9 mouse cellular contexts compared by ENCODE assay signal in the genomic region with DNA sequence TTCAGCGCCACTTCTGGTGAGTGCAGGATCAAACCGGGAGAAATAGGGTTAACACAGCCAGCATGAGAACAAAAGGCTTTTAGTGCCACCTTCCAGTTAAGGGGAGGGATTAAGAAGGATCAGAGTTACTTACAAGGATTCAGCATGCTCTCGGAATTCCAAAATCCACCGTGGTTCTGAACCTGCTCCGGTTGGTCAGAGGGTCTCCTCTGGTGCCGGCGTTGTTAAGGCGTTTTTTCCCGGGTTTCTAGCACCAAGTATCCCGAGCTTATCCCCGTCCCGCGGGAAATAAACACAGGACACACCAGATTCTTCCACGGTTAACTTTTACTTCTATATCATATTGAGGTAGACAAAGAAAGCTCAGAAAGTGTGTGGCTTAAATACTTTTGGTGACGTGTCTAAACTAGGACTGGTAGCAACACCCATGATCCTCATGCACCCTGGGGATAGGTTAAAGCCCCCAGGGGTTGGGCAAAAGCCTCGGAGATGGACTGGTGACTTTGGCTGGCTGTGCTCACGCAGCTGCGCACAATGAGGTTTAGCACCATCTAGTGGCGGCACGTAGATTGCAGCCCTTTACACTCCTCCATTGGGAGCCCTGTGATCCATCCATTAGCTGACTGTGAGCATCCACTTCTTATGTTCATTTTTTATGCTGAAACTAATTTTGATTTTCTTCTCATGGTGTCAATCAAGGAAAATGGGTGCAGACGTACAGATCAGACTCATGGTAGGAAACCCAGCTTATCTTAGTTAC. TPM values are rescaled to one million over a fixed set of nuclear protein-coding genes. Genes with fewer than 3 reads are reported as not detected.
DNase-seq lines count a peak whose midpoint lies in the region; ATAC-seq and TF ChIP-seq lines count a peak whose summit lies in the region.
"Not testable (repeated sequence)": the region's sequence is repeated elsewhere in the genome, so short reads cannot be mapped to it uniquely, and the experiment has no call there.
"Had no signal": no experiment of that assay in that cellular context is flagged by ENCODE, and none has a peak within 500 bp of the region (broad histone marks: within the 10 kb centered on the region; RNA-seq: fewer than 3 reads in every experiment).

No protein-coding gene starts in this region.

- H3K27ac ChIP-seq in embryonic fibroblast, embryonic 13.5 days (ENCODE audit: insufficient read depth, low read length), result peak overlapping the region; percentile 65
- not testable (repeated sequence) for H3K27ac ChIP-seq in intestine, postnatal 0 days (ENCODE audit: low read depth, low read length); left cerebral cortex, adult 2 months

- peak; percentile 77 for ATAC-seq in intestine, postnatal 0 days

- H3K4me1 ChIP-seq in embryonic fibroblast, embryonic 13.5 days (ENCODE audit: control insufficient read depth, insufficient read depth, low read length); intestine, postnatal 0 days (replicated peaks; ENCODE audit: control insufficient read depth, insufficient read depth, low read length): not testable (repeated sequence)

- not testable (repeated sequence) for H3K9ac ChIP-seq in intestine, postnatal 0 days (ENCODE audit: low read depth, low read length)

- intact Hi-C loops in left cerebral cortex, adult 2 months (cut with DNase I), result not testable (repeated sequence)

- H3K4me2 ChIP-seq in intestine, postnatal 0 days (replicated peaks; ENCODE audit: low read depth), result peak overlapping the region; percentile 58

- peak overlapping the region; percentile 48 for H3K4me3 ChIP-seq in embryonic fibroblast, embryonic 13.5 days (ENCODE audit: insufficient read depth, low read length)
- peak overlapping the region; percentile 21; the same call in 1 of the 2 replicates for H3K4me3 ChIP-seq in intestine, postnatal 0 days (ENCODE audit: low read depth, low read length)
- peak overlapping the region; percentile 29 for H3K4me3 ChIP-seq in left cerebral cortex, adult 2 months

- TF ChIP-seq CTCF in embryonic fibroblast, embryonic 13.5 days (IDR thresholded peaks at IDR 0.05; ENCODE audit: borderline replicate concordance, insufficient read depth, low read length), result not testable (repeated sequence)
- TF ChIP-seq CTCF in intestine, postnatal 0 days (IDR thresholded peaks at IDR 0.05; ENCODE audit: low read depth), result peak; percentile 61
- peak; percentile 52 for TF ChIP-seq CTCF in left cerebral cortex, adult 2 months (IDR thresholded peaks at IDR 0.05)

- DNase-seq in adrenal gland, postnatal 10 days, result peak; percentile 71
- DNase-seq in heart, adult 9 months (ENCODE audit: low spot score in 2 of 2), result peak; percentile 37 to 52
- DNase-seq in left cerebral cortex, adult 2 months (ENCODE audit: extremely low spot score in 1 of 2, low spot score in 2 of 2), result peak; percentile 50 to 53
- DNase-seq in lung, postnatal 14 days, result peak; percentile 63
- peak; percentile 14 for DNase-seq in retina, embryonic 14.5 days (ENCODE audit: low spot score)
- peak; percentile 58 for DNase-seq in urinary bladder, postnatal 14 days (ENCODE audit: low spot score)

- WGBS in intestine, postnatal 0 days, result 20% methylated on average over 17 of the region's 21 CpGs

- not testable (repeated sequence) for TF ChIP-seq POLR2A in embryonic fibroblast, embryonic 13.5 days (IDR thresholded peaks at IDR 0.05; ENCODE audit: low read depth, low read length)

- H3K27me3 ChIP-seq in intestine, postnatal 0 days (replicated peaks; ENCODE audit: control insufficient read depth, insufficient read depth, low read length), result not testable (repeated sequence)

- not testable (repeated sequence) for H3K36me3 ChIP-seq in intestine, postnatal 0 days (ENCODE audit: control insufficient read depth, insufficient read depth)

- H3K9me3 ChIP-seq in intestine, postnatal 0 days (ENCODE audit: control insufficient read depth), result not testable (repeated sequence)

RNA-seq across cellular contexts. Expression of a gene that starts 10.6 kb away (rescaled TPM):
- total RNA-seq in adrenal gland, postnatal 10 days (2021), result not detected
- polyA plus RNA-seq in embryonic fibroblast, embryonic 13.5 days (2011; ENCODE audit: insufficient read length, low read depth, missing spikeins), result not detected in 2 replicates
- polyA plus RNA-seq in intestine, postnatal 0 days (2015; fragmentation: Nextera tagmentation; extraction: Ambion mirVana), result not detected in 2 replicates
- total RNA-seq in left cerebral cortex, adult 2 months (2021), result not detected
- polyA plus RNA-seq: spleen, adult 2 months had no signal

Comparison
In these comparisons a context has a peak if more than half of its experiments do, and no peak if none do; other contexts are left out.
1. DNase-seq: peak in every context shown above with its lines; median percentile 71 in adrenal gland, postnatal 10 days; 63 in lung, postnatal 14 days; 58 in urinary bladder, postnatal 14 days; 52 in left cerebral cortex, adult 2 months; 44 in heart, adult 9 months; 14 in retina, embryonic 14.5 days.